Mouse (Mus musculus) ES-CJ7 (cell line): ENCODE measurements around the gene Gmpr.
A peak's percentile ranks its signal among the peaks of the same experiment; 100 is the strongest.

Experiments
- DNase-seq: peaks from one replicate; pipeline ENCODE4 v3.0.0; 2011; ENCODE audit warnings: low read depth, low spot score

The Gmpr gene

DNA sequence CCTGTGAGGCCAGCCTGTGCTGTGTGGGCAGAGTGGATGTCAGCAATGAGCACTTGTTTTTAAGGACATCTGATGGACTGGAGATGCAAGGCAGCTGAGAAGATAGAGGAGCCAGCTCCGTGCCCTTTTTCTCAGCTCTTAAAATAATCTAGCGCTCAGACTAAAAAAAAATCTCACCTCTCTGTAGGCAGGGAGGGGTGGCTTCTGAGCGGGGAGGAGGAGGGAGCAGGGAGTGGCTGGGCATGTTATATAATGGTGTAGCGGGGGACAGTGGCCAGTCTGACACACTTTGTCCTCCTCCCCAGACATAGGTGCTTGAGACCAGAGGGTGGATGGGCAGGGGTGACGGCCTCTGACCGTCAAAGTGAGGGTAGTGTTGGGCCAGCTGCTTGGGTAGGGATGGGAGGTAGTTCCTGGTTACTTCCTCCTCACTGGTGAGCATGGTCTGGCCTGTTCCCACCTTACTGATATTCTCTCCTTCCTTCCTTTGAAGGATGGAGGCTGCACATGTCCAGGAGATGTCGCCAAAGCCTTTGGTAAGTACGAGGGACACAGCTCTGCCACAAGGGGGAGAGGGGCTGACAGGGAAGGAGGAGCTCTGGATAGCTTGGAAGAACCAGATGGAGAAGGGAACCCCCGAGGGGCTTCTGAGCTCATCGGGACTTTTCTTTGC, 31.4 kb downstream of the Gmpr start:
- peak; percentile 36 for DNase-seq

DNA sequence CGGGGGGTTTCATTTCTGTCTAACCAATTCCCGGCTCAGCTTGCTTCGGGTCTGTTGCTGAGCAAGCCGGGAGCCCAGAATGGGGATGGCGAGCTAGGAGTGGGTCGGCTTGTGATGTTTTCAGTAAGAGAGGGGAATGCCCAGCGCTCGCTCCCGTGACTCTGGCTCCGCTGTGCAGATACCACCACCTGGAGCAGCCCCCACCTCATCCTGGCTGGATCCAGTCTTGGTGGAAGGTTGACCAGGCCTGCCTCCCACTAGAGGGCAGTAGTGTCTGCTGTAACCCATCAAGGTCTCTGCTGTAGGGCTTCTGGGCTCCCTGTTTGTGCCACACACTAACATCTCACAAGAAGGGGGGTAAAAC, 31.9 kb downstream of the Gmpr start:
- DNase-seq = peak; percentile 74

DNA sequence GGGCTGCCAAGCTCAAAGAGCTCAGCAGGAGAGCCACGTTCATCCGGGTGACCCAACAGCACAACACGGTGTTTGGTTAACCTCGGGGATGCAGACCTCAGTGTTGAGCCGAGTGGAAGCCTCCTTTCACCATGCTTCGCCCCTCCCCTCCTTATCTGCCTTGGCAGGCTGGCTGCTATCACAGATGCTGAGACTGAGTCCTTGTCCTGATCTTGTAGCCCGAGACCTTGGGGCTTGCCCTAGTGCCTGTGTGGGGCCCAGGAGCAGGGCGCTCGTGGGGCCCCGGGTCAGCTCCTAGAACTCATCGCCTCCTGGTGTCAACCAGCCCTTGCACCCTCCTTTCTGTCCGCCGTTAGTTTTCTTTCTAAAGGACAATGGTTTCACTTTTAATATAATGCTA, 38.7 kb downstream of the Gmpr start:
- no peak for DNase-seq

DNA sequence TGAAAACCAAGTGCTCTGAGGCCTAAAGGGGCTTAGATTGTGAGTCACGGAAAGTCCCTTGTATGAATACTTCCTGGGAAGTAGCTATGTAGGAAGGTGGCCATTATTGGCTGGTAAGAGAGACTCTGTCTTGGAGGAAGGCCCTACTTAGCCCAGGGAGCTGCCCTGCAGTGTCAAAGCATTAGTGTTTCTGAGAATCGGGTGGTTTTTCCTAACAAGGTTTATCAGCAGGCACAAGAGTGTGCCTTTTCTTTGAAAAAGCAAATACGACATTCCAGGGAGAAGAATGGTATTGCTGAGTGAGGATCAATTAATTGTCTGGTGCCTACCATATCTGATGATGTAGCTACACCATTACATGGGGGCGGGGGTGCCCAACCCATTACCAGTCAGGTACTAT, 39.7 kb downstream of the Gmpr start:
- no peak for DNase-seq

DNA sequence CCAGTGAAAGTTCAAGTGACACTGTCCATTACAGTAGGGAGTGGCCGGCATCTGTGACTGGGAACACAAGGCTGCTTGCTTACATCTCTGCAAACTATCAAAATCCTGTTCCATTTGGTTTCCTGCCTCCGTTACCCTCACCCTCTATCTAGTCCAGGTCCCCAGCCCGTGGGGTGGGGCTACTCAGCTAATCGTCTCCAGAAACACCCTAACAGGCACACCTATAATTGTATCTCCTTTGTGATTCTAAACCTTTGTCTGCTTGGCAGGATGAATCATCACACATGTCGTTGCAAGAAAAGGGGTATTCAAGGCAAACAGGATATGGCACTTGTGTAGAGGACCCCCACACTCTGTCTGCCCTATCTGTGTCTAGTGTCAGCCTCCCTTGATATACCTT, 40.3 kb downstream of the Gmpr start:
- peak; percentile 51 for DNase-seq

DNA sequence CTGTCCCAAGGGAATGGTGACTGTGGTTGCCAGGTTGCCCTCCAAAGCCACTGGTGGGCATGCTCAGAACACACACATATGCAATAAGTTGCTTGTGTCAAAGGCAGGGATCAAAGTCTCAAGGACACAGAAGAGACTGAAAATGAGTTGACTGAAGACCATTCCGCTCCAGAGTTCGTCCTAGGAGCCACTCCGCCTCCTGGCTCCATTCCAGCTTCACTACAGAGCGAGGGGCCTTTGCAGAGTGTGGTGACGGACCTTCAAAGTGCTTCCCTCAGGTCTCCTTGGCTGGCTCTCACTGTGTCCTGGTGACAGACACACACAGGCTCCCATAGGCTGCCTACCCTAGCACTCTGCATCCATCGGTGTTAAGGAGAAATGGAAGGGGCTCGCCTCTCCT, 46.4 kb downstream of the Gmpr start:
- no peak for DNase-seq

DNA sequence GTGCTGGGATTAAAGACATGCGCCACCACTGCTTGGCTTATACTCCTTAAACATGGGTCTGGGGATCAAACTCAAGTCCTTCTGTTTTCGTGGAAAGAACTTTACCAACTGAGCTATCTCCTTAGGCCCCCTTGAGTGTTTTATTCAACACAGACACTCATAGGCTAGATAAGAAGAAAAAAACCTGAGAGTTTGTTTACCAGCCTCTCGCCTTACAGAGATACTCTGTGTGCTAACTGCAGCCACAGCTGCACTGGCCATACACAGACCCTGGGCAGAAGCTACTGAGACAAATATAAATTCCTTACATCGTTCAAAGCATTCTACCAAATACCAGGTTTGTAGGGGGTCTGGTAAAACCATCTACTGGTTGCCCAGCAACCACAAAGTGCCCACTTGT, 51.1 kb downstream of the Gmpr start:
- no peak for DNase-seq

DNA sequence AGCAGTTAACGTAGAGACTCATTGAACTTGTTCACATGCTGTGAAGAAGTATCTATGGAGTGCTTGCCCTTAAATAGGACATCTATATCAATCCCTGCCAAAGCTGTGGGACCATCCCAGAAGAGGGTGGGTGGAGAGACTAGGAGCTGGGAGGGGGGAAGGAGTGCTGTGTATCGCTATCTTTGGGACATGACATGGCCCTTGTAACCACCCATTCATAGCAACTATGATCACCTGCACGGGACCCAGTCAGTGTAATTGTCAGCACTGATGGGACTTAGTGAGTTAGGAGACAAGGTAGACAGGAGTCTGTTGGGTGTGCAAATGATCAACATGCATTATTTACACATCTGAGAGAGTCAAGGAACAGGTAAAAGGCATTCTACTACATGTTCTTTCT, 52.0 kb downstream of the Gmpr start:
- DNase-seq = no peak

DNA sequence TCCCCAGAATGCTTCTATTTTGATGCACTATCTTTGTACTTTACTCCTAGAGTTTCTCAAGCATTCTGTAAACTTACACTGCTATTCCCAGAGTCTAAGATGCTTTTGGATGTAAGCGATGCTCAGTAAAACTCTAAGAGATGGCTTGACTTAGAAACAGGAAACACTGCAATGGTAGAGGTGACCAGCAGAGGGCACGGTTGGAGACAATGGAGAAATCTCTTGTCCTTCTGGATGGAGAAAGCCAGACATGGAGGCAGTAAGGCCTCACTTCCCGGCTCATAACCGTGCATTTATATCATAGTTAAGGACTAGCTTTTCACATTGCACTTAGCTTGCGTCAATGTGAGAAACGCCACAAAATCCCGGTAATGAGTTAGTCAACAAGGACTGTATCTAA, 53.3 kb downstream of the Gmpr start:
- peak; percentile 51 for DNase-seq

DNA sequence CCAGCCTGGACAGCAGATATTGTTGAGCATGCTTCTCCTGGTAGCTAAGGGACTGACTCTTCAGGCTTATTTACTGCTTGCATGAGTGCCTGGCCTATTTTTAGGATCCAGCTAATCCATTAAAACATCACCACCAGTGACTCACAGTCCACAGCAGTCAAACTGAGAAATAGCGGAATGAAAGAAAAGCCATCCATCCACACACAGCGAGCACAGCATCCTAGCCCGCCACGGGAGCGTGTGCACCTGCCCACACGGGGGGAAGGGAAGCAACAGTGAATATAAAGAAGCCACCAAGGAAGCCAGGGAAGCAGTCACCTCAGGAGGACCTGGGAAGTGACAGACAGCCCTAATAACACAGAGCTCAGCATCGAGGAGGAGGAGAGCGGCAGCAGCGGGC, 54.8 kb downstream of the Gmpr start:
- DNase-seq = no peak

DNA sequence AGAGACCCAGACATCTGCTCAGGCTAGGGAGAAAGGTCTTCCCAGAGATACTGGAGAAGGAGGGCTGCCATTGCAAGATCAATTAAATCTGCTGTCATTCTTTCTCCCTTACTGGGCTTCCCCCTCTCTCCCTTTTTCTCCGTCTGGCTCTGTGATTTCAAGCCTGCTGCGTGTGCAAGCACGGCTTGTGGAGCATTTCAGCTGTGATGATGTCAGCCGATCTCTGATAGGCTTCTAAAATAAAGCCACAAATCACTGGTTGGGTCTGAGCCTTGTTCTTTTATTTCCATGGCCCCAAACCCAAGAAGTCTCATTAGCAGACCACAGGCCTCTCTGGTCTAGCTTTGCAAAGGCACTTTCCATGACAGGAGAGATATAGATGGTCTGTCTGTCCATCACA, 57.7 kb downstream of the Gmpr start:
- no peak for DNase-seq

DNA sequence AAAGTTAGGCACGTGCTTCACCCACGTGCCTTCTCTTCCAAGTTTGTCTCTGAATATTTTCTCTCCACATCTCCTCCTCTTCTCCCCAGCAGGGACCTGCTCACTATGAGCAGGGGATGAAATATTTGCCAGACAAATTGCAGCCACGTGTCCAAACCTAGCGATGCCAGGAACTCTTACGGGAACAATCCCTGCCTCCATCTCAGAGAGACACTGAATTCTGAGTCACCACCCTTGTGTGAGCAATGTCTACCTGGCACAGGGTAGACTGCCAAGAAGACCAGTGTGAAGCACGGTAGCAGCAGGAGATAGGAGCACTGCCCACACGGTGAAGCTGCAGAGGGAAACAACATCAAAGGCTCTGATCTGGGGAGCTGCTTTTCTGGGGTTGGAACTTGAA, 62.7 kb downstream of the Gmpr start:
- no peak for DNase-seq

DNA sequence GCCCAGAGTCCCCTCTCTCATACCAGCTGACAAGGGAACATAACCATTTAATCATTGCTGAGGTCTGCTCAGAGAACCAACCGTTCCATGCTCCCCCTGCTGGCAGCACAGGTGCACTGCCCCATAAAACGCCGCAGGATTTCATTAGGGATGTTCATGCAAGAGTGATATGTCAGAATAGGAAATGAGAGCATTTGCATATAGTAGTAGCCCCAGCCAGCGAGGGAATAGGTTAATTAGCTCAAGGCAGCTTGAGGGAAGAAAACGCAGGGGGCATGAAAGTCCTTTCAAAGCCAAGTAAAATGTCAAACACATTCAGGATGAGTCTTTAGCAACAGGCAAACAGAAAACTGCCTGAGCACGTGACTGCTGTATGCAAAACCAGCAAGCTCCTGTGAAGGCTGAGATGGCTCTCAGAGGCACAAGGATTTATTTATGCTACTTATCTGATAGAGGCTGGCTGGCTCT, 64.6 kb downstream of the Gmpr start:
- DNase-seq = peak; percentile 71

DNA sequence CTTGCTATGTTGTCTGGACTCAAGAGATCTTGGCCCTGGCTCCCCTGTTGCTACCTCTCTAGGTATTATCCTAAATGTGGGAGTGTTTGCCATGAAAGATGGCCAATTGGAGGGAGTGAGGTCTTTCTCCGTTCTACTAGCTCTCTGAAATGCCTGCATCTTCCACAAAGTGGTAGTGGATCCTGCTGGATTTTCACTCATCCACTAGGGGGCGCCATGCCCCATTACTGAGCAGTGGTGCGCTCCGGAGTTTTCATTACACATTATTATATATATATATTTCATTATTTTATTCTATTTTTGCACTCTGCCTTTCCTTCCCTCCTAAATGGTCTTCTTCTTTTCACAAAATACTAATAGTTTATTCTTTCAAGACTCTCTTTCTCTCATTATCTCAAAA, 65.5 kb downstream of the Gmpr start:
- peak; percentile 48 for DNase-seq

DNA sequence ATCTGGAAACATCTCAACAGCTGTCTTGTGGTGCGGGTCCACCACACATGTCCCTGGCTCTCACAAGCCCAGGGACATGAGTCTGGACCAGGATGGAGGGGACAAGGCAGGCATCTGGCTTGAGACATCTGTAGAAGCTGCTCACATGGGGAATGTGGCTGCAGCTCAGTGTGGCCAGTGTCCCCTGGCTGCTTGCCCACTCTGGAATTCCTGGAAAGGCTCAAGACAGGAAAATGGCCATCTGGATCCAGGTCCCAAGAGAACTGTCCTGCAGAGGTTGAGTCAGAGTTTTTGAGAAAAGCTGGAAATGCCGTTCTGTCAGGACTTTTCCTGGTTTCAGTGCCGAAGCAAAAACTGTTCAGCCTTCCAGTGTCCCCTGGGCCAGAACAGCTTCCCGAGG, 68.9 kb downstream of the Gmpr start:
- no peak for DNase-seq

DNA sequence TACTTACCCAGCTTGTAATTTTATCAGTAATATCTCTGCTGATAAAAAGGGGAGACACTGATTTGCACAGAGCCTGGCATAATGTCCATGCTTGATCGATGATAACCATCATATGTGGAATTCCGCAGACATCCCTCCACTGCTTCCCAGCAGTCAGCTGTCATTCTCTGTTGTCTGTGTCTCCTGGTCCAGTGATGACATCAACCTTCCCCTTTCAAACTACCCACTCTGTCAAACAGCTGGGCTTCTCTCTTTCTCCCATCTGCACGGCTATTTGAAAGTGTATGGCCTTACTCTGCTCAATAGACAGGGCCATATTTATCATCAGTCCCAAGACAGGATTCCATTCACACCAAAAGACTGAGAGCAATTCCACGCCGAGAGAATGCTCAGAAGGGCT, 70.1 kb downstream of the Gmpr start:
- no peak for DNase-seq

DNA sequence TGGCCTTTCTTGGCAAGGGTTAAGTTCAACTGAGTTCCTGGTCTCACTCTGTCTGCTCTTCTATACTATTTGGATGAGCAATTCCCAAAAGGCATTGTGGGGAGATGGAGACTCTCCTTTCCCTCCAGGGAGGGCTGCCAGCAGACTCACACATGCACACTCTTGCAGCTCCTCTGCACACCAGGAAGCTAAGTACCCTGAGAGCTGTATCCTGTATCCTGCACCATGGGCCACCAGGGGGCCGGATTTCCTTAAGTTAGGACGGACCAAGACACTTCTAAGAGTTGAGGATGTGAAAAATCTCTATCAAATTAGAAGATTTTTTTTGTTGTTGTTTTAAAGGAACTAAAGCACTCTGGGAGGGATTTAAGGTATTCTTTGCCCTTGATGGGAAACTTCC, 70.5 kb downstream of the Gmpr start:
- DNase-seq = peak; percentile 31

DNA sequence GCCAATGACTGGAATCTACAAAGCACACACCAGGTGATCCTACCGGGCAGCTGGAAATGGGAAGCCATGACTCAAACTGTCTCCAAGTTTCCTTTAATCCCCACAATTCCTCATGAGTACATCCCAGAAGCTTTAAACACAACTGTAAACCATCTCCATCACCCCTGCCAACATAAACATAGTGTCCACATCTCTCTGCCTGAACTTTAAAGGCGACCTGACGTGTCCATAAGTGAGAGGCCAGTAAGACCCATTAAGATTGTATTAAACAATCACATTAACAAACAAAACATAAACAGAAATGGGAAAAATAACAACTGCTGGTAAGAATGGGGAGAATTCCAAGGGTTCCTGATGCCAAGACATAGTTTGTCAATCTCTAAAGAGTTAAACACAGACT, 72.5 kb downstream of the Gmpr start:
- DNase-seq = no peak

DNA sequence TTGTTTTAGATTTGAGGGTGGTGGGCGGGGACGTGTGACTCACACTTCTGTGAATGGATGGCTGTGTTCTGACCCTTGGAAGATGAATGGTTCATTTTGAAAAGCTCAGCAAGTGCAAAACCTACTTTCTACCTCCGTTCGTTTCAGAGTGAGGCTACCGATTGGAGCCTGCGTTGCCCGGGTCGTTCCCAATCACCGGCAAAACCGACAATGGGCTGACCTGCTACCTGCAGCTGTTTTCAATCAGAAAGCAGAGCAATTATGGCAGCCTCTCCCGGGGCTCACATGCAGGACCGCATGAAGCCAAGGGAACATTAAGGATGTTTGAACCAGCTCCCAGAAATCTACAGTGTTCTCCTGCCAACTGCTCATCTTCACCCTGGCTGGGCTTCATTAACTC, 75.0 kb downstream of the Gmpr start:
- no peak for DNase-seq

DNA sequence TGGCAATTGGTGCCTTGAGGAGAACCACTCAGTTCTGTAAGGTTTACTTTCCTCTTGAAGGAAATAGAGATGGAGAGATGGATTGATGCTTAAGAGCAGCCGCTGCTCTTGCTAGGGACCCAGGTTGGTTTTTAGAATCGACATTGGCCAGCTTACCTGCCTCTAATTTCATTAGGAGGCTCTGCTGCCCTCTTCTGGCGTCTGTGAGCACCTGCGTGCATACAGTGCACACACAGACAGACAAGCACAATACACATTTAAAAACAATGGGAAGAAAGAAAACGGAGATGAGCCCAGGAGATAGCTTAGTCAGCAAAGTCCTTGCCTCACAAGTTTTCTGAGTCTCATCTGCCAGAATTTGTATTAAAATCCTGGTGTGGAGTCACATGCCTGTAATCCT, 75.8 kb downstream of the Gmpr start:
- DNase-seq = peak; percentile 71

DNA sequence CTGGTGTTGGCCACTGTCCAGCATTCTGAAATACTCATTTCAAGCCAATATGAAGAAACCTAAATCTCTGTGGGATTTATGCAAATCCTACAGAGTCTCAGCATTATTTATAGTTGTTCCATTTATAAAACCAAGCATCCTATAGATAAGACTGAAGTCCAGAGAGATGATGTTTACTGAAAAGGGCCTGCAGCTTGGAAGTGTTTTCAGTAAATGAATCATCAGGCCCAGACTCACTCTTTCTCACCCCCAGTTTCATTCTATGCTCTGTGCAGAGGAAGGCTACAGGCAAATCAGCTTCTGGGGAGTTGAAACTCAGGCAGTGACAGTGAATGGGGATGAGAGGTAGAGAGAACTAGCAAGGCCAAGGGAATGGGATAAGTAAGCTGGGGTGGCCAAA, 83.7 kb downstream of the Gmpr start:
- no peak for DNase-seq

DNA sequence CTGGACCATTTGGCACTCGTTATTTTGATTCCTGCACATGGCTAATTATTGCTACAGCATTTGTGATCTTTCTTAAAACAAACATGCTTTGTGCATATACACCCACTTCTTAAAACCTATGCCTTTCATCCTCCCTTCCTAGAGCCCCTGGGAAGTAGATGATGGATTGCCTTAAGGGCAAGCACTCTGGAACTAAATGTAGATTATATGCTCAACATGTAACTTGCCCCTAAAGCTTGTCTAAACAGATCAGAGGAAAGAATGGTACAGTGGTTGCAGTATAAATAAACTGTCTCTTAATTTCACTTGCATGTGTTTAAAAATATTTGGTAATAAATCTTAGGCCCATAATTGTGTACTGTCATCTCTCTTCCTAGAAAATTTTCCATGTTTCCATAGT, 86.7 kb downstream of the Gmpr start:
- DNase-seq = no peak

DNA sequence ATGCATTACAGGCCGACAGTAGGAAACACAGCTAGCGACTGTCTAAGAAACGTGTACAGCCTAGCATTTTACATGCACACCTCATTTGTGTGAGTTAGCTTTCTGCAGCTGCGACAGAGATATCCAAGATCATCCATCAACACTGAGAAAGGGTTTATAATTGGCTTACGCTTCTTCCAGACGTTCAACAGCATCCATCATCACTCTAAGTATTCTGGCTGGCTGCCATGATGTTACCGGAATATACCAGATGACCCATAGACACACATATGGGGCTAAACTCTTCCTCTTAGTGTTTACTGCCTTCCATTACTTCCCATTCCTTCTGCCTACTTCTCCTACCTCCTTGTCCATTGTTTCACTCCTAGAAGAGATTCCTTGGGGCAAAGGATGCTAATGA, 88.2 kb downstream of the Gmpr start:
- no peak for DNase-seq

DNA sequence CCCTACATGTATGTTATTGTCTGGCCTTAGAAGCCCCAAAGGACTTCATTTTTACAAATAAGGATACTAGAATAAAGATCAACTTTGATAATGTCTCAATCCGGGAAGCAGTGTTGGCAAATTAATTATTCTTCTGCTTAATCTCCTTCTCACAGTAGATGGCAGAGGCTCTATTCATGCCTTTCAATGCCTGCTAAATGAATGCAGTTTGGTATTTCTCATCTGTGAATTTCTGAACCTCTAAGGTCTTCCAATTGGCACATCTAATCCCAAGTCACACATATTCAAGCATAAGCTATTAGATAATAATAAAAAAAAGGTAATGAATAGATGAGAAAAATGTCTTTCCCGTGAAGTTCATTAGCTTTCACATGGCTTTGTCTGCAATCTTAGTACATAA, 92.6 kb downstream of the Gmpr start:
- DNase-seq = no peak
